Mouse (Mus musculus): ENCODE measurements around the gene Fbxo22. TPM values are rescaled to one million over a fixed set of nuclear protein-coding genes. Genes with fewer than 3 reads are reported as not detected.
A peak's percentile ranks its signal among the peaks of the same experiment; 100 is the strongest.

The Fbxo22 gene
- total RNA-seq, 2 experiments from 2014 or later = 38.7 to 44.2 TPM

- intact Hi-C loops (cut with DNase I) = no loop called here
- DNase-seq (ENCODE audit: low spot score in 2 of 2) = no peak
Measured at GRCm38 (mm10) chr9:55264356-55265302, 55.9 kb downstream of the Fbxo22 start.

GRCm38 (mm10) chr9:55271960-55272560 lies 63.3 kb downstream of the Fbxo22 start:
- DNase-seq (ENCODE audit: low spot score in 2 of 2) = no peak
- intact Hi-C loops (cut with DNase I) = no loop called here

GRCm38 (mm10) chr9:55273906-55274305 lies 65.2 kb downstream of the Fbxo22 start:
- intact Hi-C loops (cut with DNase I) = no loop called here

More at GRCm38 (mm10) chr9:55273906-55274305, 65.2 kb downstream of the Fbxo22 start:
- peak; percentile 8 to 68 for DNase-seq (ENCODE audit: low spot score in 2 of 2)

Other genes starting within 250 kb of the Fbxo22 start
- 1 to 10 TPM; 2.8 to 3.3 TPM for gene Chrna5, start 228.0 kb upstream of the Fbxo22 start, total RNA-seq (2021)
- under 1 TPM; 0.66 to 0.76 TPM for gene Chrna3, start 182.4 kb upstream of the Fbxo22 start, total RNA-seq (2021)
- gene Chrnb4, start 160.1 kb upstream of the Fbxo22 start, total RNA-seq (2021) = under 1 TPM in 1 of 2 experiments, not detected in 1; 0.11 TPM
- 10 to 100 TPM; 64.0 to 65.5 TPM for gene Ube2q2, start 60.1 kb upstream of the Fbxo22 start, total RNA-seq (2021)
- under 1 TPM; 0.37 to 0.46 TPM for gene Nrg4, start 117.9 kb downstream of the Fbxo22 start, total RNA-seq (2021)
- 10 to 100 TPM in 1 of 2 experiments, 1 to 10 TPM in 1; 8.4 to 10.4 TPM for gene Tmem266, start 118.0 kb downstream of the Fbxo22 start, total RNA-seq (2021)

All from left cerebral cortex, postnatal 25 days (tissue).